Mouse (Mus musculus): Measurements from ENCODE around the gene Hemgn. TPM values are rescaled to one million over a fixed set of nuclear protein-coding genes. Genes with fewer than 3 reads are reported as not detected.
A peak's percentile ranks its signal among the peaks of the same experiment; 100 is the strongest.

Gene Hemgn
- polyA plus RNA-seq, 1 experiment from 2014 or later = 13.6 TPM

DNA sequence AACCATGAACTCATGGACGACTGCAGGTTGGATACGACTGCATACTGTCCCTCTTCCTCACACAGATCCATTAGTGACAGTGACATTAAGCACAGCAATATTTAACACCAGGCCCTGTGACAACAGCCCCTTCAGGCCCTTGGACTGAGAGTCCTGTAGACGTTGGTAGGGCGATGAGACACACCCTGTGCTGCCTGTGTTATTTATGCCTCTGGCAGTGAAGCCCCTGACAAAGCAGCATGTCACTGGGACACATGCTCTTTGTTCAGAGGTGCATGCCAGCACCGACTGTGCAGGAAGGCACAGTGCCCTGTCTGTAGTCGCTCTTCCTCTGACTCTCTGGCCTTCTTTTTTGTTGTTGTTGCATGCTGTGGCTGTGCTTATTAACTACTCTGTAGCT is 35.6 kb upstream of the Hemgn start:
- no peak for DNase-seq (ENCODE audit: low spot score)
- H3K9me3 ChIP-seq = no peaks in the 10 kb centered on the region
- H3K27ac ChIP-seq (replicated peaks) = 0 out of 2 replicates have a peak overlapping the region, but pooled peaks have one; percentile 19
- 38% methylated on average over 6 of the region's 6 CpGs for WGBS
- no peak overlapping the region for H3K4me3 ChIP-seq
- peaks cover 5% of the 10 kb centered on the region; the same call in 1 of the 2 replicates for H3K36me3 ChIP-seq (replicated peaks)
- H3K27me3 ChIP-seq (replicated peaks; ENCODE audit: low read depth, poor library complexity, severe bottlenecking) = no peaks in the 10 kb centered on the region
- peaks cover 41% of the 10 kb centered on the region for H3K4me1 ChIP-seq

DNA sequence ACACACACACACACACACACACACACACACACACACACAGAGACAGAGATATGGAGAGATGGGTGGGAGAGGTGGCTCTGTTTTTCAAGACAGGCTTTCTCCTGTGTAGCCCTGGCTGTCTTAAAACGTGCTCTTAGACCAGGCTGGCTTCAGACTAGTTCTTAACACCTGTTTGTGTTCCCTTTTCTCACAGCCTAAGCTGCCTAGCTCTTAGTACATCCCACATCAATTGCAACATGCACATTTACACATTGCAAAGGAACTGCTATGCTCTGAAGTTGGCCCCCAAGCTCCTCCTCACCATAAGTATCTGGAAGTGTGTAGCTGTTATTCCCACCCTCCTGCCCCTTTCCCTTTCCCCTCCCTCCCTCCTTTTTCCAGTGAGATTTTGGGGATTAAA is 34.2 kb upstream of the Hemgn start:
- Histone ChIP-seq H3K4me1 (peaks cover 27% of the 10 kb centered on the region), H3K9me3 (no peaks in the 10 kb centered on the region), H3K27me3 (replicated peaks; ENCODE audit: low read depth, poor library complexity, severe bottlenecking) (no peaks in the 10 kb centered on the region), H3K27ac (replicated peaks) (no peak overlapping the region), H3K4me3 (no peak overlapping the region), H3K36me3 (replicated peaks) (no peaks in the 10 kb centered on the region; the same call in 1 of the 2 replicates)
- DNase-seq (ENCODE audit: low spot score) = no peak
- WGBS = 69% methylated on average over 1 of the region's 1 CpGs

DNA sequence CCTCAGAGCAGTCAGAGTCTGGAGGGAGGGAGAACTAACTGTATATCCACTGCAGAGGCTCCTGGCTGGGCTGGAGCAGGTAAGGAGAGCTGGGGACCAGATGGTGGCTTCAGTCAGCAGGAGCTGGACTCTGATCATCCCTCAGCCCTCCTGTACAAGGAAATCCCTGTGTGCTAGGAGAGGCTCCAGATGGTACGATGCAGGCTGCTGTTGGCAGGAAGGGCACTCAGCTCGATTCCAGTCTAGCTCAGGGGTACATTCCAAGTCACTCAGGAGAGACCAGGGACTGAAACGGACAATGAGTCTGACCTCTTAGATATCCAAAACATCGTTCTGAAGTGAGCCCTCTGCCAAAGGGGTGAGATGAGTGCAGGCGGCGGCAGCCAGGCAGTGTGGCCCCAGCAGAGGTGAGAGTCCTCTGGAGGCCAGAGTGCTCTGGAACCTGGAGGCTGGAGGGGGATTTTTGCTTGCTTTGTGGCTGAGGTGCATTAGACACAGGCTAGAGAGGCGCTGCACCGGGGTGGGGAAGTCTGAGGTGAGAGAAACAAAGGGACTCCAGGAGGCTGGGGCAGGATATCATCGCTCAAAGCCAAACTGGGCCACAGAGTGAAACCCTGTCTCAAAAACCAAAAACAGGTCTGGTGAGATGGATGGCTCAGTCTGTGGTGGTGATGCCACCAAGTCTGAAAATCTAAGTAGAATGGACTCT is 32.1 kb upstream of the Hemgn start:
- Histone ChIP-seq H3K27ac (replicated peaks) (peak overlapping the region; percentile 48; the same call in 1 of the 2 replicates), H3K4me1 (peaks cover 22% of the 10 kb centered on the region), H3K9me3 (no peaks in the 10 kb centered on the region), H3K36me3 (replicated peaks) (no peaks in the 10 kb centered on the region), H3K27me3 (replicated peaks; ENCODE audit: low read depth, poor library complexity, severe bottlenecking) (no peaks in the 10 kb centered on the region), H3K4me3 (no peak overlapping the region)
- WGBS = 39% methylated on average over 9 of the region's 9 CpGs
- no peak for DNase-seq (ENCODE audit: low spot score)

DNA sequence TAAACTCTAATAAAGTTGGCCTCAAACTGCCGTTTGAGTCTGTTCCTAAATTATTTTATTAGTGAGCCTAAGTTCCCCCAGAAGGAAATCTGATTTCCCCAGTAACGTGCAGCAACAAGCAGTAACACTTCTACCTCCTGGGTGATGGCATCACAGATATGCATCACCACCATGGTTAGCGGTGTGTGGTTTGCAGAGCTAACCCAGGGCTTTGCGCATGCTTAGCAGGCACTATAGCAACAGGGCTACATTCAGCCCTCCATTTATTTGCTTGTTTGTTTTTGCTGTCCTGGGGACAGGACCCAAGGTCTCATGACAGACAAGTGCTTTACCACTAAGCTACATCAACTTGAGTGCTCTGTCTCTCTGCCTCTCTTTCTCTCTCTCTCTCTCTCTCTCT is 29.2 kb upstream of the Hemgn start:
- WGBS = 85% methylated on average over 4 of the region's 4 CpGs
- Histone ChIP-seq H3K27me3 (replicated peaks; ENCODE audit: low read depth, poor library complexity, severe bottlenecking) (no peaks in the 10 kb centered on the region), H3K9me3 (no peaks in the 10 kb centered on the region), H3K27ac (replicated peaks) (no peak overlapping the region), H3K36me3 (replicated peaks) (no peaks in the 10 kb centered on the region), H3K4me1 (peaks cover 6% of the 10 kb centered on the region), H3K4me3 (no peak overlapping the region)
- DNase-seq (ENCODE audit: low spot score) = no peak

DNA sequence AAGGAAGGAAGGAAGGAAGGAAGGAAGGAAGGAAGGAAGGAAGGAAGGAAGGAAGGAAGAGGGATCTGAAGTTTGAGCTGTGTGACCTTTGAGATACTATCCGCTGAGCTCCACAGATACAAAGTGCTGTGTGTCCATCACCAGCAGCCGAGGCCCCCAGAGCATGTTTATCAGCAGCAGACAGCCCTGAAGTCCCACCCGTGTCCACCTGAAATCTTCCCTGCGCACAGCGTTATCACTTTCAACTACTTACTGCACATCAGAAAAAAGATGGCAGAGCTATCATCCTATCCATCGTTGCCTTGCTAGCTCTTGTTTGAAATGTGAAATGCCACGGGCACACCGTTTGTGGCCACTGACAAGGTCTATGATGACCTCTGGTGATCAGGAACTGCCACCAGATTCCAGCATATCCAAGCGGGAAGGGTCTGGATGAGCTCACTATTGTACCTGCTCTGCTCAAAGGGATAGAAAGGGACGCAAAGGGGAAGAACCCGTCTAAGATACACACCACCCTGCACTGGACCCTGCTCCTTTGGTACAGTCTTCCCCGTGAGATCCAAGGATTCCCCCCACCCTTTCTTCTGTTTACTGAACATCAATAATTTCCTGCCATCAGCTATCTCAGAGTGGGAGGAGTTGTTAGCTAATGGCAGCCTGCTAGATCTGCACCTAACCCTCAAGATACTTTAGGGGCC is 19.2 kb upstream of the Hemgn start:
- DNase-seq (ENCODE audit: low spot score) = no peak
- 90% methylated on average over 12 of the region's 12 CpGs for WGBS
- Histone ChIP-seq H3K36me3 (replicated peaks) (no peaks in the 10 kb centered on the region), H3K9me3 (no peaks in the 10 kb centered on the region), H3K4me1 (0 out of 2 replicates have a peak, but pooled peaks cover 4% of the 10 kb centered on the region), H3K4me3 (no peak overlapping the region), H3K27ac (replicated peaks) (no peak overlapping the region), H3K27me3 (replicated peaks; ENCODE audit: low read depth, poor library complexity, severe bottlenecking) (no peaks in the 10 kb centered on the region)

DNA sequence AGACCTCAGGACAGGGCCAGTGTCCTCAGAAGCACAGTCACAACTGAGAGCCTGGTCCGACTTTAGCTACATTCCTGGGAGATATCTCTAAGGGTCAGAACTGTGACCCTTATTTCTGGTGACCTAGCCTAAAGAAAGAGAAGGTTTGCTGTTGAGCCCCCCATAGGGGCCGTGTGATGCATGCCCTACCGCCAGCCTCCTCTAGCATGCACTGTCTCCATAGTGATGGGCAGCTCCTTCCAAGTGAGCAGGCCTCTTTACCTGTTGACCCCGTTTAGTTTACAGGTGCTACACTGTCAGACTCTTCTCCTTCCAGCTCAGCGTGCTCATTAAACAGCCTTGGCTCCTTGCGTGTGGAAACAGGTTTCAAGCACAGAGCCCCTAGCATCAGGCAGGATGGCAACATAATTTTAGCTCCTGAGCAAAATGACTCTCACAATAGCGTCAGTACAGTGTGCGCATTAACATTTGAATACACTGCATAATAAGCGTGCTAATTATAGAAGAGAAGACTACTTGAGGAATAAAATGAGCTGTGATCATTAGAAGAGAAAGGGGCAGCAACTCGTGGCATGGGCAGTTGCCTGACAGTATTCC is 15.7 kb upstream of the Hemgn start:
- 64% methylated on average over 10 of the region's 10 CpGs for WGBS
- no peaks in the 10 kb centered on the region for H3K27me3 ChIP-seq (replicated peaks; ENCODE audit: low read depth, poor library complexity, severe bottlenecking)
- DNase-seq (ENCODE audit: low spot score) = no peak
- H3K27ac ChIP-seq (replicated peaks) = no peak overlapping the region
- 0 out of 2 replicates have a peak, but pooled peaks cover 4% of the 10 kb centered on the region for H3K4me1 ChIP-seq
- no peaks in the 10 kb centered on the region for H3K36me3 ChIP-seq (replicated peaks)
- no peak overlapping the region for H3K4me3 ChIP-seq
- no peaks in the 10 kb centered on the region for H3K9me3 ChIP-seq

DNA sequence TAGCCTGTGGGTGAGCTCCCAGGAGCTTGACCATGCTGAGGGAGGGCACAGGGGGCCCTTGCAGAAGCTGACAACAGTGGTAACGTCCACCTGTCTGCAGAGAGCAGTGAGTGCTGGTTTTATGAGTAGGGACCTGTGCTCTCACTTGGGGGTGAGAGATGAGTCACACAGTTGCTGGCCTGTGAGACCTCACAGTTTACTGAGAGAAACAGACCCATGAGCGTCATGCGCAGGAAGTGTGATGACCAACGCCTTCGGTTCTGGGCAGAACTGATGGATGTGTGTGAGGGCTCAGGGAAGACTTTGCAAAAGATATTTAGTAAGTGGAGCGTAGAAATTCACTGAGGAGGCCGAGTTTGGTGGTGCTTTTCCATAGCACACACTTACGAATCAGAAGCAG is 9.3 kb upstream of the Hemgn start:
- H3K36me3 ChIP-seq (replicated peaks) = no peaks in the 10 kb centered on the region
- peaks cover 2% of the 10 kb centered on the region; the same call in 1 of the 2 replicates for H3K4me1 ChIP-seq
- DNase-seq (ENCODE audit: low spot score) = no peak
- no peaks in the 10 kb centered on the region for H3K27me3 ChIP-seq (replicated peaks; ENCODE audit: low read depth, poor library complexity, severe bottlenecking)
- no peak overlapping the region for H3K4me3 ChIP-seq
- no peak overlapping the region for H3K27ac ChIP-seq (replicated peaks)
- no peaks in the 10 kb centered on the region for H3K9me3 ChIP-seq
- WGBS = 85% methylated on average over 8 of the region's 8 CpGs

DNA sequence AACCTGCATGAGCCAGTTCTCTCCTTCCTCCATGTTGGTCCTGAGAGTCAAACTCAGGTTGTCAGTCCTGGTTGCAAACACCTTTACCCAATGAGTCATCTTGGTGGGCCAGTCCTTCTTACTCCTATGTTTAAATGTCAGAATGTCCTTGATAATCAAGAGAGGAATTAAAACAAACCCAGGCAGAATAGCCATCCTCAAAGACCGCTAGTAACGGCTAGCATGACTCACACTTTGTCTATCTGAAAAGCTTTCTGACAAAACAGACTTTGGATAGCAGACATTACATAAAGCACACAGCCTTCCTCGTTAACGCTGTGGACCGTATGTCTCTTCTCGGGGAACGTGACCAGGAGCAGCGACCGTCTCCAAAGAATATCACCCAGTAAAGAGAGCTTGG is 5.5 kb upstream of the Hemgn start:
- 88% methylated on average over 9 of the region's 9 CpGs for WGBS
- DNase-seq (ENCODE audit: low spot score) = no peak
- H3K4me1 ChIP-seq = peaks cover 3% of the 10 kb centered on the region; the same call in 1 of the 2 replicates
- H3K27me3 ChIP-seq (replicated peaks; ENCODE audit: low read depth, poor library complexity, severe bottlenecking) = no peaks in the 10 kb centered on the region
- H3K9me3 ChIP-seq = no peaks in the 10 kb centered on the region
- no peak overlapping the region for H3K4me3 ChIP-seq
- no peaks in the 10 kb centered on the region for H3K36me3 ChIP-seq (replicated peaks)
- H3K27ac ChIP-seq (replicated peaks) = no peak overlapping the region

DNA sequence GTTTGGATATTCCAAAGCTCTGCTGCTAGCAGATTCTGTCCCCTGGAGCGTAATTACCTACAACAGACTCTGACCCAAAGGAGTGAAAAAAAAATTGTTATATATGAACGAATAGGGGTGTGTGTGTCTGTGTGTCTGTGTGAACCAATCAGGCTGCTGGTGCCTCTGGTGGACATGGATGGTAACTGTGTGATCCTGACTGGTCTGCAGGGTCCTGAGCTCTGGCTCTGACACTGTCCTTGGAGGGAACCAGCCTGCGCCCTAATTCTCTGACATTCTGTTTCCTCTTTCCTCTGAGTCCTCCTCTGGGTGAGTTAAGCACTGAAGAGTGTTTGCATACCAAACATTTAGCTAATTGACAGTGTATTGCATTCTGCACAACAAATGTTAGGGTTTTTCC is 4.2 kb upstream of the Hemgn start:
- no peak for DNase-seq (ENCODE audit: low spot score)
- WGBS = 65% methylated on average over 3 of the region's 3 CpGs
- peaks cover 3% of the 10 kb centered on the region; the same call in 1 of the 2 replicates for H3K4me1 ChIP-seq
- H3K4me3 ChIP-seq = no peak overlapping the region
- no peak overlapping the region for H3K27ac ChIP-seq (replicated peaks)
- no peaks in the 10 kb centered on the region for H3K9me3 ChIP-seq
- H3K27me3 ChIP-seq (replicated peaks; ENCODE audit: low read depth, poor library complexity, severe bottlenecking) = no peaks in the 10 kb centered on the region
- no peaks in the 10 kb centered on the region for H3K36me3 ChIP-seq (replicated peaks)

DNA sequence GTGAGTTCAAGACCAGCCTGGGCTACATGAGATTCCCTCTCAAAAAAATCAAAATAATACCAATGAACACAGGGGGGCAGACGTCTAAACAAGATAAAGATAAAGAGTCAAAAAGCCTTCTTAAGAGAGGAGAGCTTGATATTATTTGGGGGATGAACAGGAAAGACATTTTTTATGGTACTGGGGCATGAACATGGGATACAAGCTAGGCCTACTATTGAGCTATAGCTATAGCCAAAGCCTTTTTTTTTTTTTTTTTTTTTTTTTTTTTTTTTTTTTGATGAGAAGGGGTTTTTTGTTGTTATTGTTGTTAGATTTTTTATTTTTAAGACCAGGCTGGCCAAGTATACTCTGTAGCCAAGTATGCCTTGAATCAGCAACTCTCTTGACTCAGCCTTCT is 1.2 kb downstream of the Hemgn start:
- Histone ChIP-seq H3K27me3 (replicated peaks; ENCODE audit: low read depth, poor library complexity, severe bottlenecking) (no peaks in the 10 kb centered on the region), H3K4me1 (peaks cover 3% of the 10 kb centered on the region; the same call in 1 of the 2 replicates), H3K9me3 (no peaks in the 10 kb centered on the region), H3K36me3 (replicated peaks) (no peaks in the 10 kb centered on the region), H3K4me3 (no peak overlapping the region), H3K27ac (replicated peaks) (no peak overlapping the region)
- DNase-seq (ENCODE audit: low spot score) = no peak
- WGBS = 75% methylated on average over 1 of the region's 1 CpGs

DNA sequence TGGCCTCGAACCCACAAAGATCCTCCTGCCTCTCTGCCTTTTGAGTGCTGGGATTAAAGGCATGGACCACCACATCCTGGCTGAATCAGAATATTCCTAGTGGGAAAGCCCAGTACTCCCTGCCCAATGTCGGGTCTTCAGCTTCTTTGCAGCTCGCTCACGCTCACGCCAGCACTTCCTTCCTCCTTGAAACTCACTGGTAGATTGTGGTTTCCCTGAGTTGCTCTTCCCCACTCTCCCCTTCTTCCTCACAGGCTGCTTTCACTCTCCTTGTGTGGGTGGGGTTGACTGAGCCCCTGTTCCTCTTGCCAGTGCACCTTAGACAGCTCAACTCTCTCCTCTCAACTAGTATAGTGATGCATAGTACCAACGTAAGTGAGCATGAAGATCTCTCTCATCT is 1.8 kb downstream of the Hemgn start:
- 0 out of 2 replicates have a peak, but pooled peaks cover 3% of the 10 kb centered on the region for H3K4me1 ChIP-seq
- H3K27ac ChIP-seq (replicated peaks) = no peak overlapping the region
- 84% methylated on average over 6 of the region's 6 CpGs for WGBS

DNA sequence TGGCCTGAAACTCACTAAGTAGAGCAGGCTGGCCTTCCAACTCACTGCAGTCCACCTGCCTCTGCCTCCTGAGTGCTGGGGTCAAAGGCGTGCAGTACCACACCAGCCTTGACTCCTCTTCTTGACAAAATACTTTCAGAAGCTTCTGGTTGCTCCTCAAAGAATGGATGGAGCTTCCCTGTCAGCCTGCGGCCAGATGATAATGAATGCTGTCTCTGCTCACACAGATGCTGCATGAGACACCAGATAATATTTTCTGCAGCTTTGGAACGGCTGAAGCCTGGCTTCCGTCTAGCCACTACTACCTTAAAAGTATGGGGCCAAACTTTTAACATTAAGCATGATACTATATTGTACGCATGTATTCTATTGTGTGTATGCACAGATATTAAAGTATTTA is 2.6 kb downstream of the Hemgn start:
- Histone ChIP-seq H3K36me3 (replicated peaks) (no peaks in the 10 kb centered on the region), H3K9me3 (no peaks in the 10 kb centered on the region), H3K4me1 (0 out of 2 replicates have a peak, but pooled peaks cover 3% of the 10 kb centered on the region), H3K4me3 (no peak overlapping the region), H3K27me3 (replicated peaks; ENCODE audit: low read depth, poor library complexity, severe bottlenecking) (no peaks in the 10 kb centered on the region), H3K27ac (replicated peaks) (no peak overlapping the region)
- DNase-seq (ENCODE audit: low spot score) = no peak
- 92% methylated on average over 5 of the region's 5 CpGs for WGBS

More for the DNA sequence above, 1.8 kb downstream of the Hemgn start:
- H3K4me3 ChIP-seq = no peak overlapping the region
- H3K36me3 ChIP-seq (replicated peaks) = no peaks in the 10 kb centered on the region
- H3K27me3 ChIP-seq (replicated peaks; ENCODE audit: low read depth, poor library complexity, severe bottlenecking) = no peaks in the 10 kb centered on the region
- DNase-seq (ENCODE audit: low spot score) = no peak
- no peaks in the 10 kb centered on the region for H3K9me3 ChIP-seq
